Mouse (Mus musculus) myocyte (in vitro differentiated cells): ENCODE data around the gene Lrrc8c.

Experiments
- CEBPB ChIP-seq: IDR thresholded peaks from 2 replicates; pipeline ENCODE4 v1.6.1; 2011; ENCODE audit warnings: mild to moderate bottlenecking, moderate library complexity; ENCODE audit not compliant: poor library complexity, insufficient read depth, severe bottlenecking
- E2F4 ChIP-seq: IDR thresholded peaks from one replicate; pipeline ENCODE4 v1.6.1; 2011; ENCODE audit warnings: mild to moderate bottlenecking, control low read depth, moderate library complexity; ENCODE audit not compliant: insufficient read depth
- MAX ChIP-seq: IDR thresholded peaks from one replicate; pipeline ENCODE4 v1.6.1; 2011; ENCODE audit warnings: low read depth, mild to moderate bottlenecking, control low read depth
- MYOD1 ChIP-seq, 3 experiments: IDR thresholded peaks; one replicate each; pipeline ENCODE4 v1.6.1; 2011; ENCODE audit warnings: control low read depth in 2 of 3, low read depth in 2 of 3, mild to moderate bottlenecking in 2 of 3, moderate library complexity in 1 of 3; ENCODE audit not compliant: insufficient read length in 2 of 3, control insufficient read depth in 1 of 3
- POLR2A ChIP-seq: IDR thresholded peaks from one replicate; pipeline ENCODE4 v1.6.1; 2011; ENCODE audit warnings: low read depth, mild to moderate bottlenecking, control low read depth, moderate library complexity; ENCODE audit not compliant: insufficient read length
- POLR2AphosphoS2 ChIP-seq: IDR thresholded peaks from one replicate; pipeline ENCODE4 v1.6.1; 2011; ENCODE audit warnings: low read depth, control low read depth; ENCODE audit not compliant: insufficient read length
- SRF ChIP-seq: IDR thresholded peaks from one replicate; pipeline ENCODE4 v1.6.1; 2011; ENCODE audit warnings: low read depth; ENCODE audit not compliant: control insufficient read depth, insufficient read length
- TCF12 ChIP-seq: IDR thresholded peaks from one replicate; pipeline ENCODE4 v1.6.1; 2011; ENCODE audit warnings: mild to moderate bottlenecking, control low read depth; ENCODE audit not compliant: poor library complexity, insufficient read depth, severe bottlenecking
- TCF3 ChIP-seq: IDR thresholded peaks from one replicate; pipeline ENCODE4 v1.6.1; 2011; ENCODE audit warnings: low read depth, control low read depth; ENCODE audit not compliant: insufficient read length
- USF1 ChIP-seq: IDR thresholded peaks from one replicate; pipeline ENCODE4 v1.6.1; 2011; ENCODE audit warnings: low read depth, mild to moderate bottlenecking, control low read depth, moderate library complexity

DNA sequence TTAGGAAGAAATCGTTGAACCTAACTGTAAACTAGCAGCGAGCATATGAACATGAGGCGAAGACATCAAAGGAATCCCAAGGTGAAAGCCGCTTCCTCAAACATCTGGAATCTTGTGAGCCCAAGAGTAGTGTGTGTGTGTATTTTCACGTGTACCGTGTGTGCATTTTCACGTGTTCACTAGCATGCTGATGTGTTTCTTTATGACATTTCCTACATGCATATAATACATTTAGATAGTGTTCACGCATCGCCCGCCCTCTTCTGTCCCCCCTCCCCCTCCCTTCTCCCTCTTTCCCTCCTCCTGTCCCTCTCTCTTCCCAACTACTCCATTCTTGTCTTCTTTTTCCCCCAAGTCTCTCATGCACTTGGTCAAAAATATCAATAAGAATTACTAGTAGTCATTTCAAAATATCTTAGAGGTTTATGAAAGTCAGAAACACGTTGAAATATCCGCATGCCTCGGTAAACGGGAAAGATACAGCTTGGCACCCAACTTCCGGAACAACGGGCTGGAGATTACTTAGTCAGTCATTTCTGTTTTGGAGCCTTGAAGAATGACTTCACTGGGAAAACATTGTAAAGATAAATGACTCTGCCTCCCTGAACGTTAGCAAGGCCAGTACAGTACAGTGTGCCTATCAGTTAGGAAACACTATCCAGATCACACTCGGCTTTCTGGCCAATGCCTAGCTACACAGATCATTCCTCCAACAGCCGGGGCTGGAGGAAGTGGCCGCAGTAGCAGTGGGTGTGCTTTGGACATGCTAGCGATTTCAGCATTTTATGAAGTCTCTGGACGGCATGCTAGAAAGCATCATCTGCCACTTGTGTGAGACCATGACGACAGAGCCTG lies 8.5 kb downstream of the Lrrc8c start:
- TF ChIP-seq SRF (no peak), POLR2A (no peak), TCF12 (no peak), E2F4 (no peak), CEBPB (no peak), MYOD1 (IDR thresholded peaks at IDR 0.05; ENCODE audit: control insufficient read depth in 1 of 3, insufficient read length in 2 of 3, low read depth in 2 of 3) (no peak), MAX (no peak), POLR2AphosphoS2 (no peak), TCF3 (no peak), USF1 (no peak)
